Mouse (Mus musculus): ENCODE results near the gene Snap47. TPM values are rescaled to one million over a fixed set of nuclear protein-coding genes. Genes with fewer than 3 reads are reported as not detected.
A peak's percentile ranks its signal among the peaks of the same experiment; 100 is the strongest.

Gene Snap47
- polyA plus RNA-seq (2015; fragmentation: Nextera tagmentation; extraction: Ambion mirVana) = 45.1 and 49.5 TPM in 2 replicates

DNA sequence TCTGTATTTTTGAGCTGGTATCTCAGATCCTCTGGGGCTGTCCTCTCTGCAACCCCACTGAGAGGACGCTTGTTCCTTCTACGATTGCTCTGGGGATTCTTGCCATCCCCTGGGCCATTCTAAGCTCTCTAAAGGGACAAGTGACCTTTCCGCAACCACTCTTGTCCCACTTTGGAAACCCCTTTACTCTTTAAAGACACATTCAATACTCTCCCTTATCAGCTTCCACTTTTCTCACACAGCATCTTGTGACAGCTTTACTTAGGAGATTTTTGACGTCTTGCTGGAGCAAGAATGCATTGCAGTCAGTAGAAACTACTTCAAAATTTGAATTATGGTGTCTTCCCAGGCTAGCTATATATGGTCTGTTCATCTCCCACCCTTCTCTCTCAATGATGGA lies at the start of gene Snap47:
Gene Snap47 (minus strand): TSS at position 101 of the 400 bp plus-strand sequence.
- DNase-seq (ENCODE audit: low spot score) = no peak

DNA sequence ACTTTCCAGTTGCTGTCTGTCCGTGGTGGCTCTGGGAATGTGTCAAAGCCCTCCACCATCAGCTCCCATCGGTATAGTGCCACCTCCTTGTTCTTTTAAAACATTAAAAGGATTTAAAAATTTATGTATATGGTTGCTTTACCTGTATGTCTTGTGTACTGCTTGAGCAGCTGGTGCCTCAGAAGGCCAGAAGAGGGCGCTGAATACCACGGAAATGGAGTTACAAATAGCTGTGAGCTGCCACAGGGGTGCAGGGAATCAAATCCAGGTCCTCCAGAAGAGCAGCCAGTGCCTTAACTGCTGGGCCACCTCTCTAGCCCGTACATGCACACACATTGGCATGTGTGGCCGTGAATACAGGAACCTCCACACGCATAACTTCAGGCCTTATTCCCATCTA lies 46.8 kb upstream of the Snap47 start:
- DNase-seq (ENCODE audit: low spot score) = no peak

DNA sequence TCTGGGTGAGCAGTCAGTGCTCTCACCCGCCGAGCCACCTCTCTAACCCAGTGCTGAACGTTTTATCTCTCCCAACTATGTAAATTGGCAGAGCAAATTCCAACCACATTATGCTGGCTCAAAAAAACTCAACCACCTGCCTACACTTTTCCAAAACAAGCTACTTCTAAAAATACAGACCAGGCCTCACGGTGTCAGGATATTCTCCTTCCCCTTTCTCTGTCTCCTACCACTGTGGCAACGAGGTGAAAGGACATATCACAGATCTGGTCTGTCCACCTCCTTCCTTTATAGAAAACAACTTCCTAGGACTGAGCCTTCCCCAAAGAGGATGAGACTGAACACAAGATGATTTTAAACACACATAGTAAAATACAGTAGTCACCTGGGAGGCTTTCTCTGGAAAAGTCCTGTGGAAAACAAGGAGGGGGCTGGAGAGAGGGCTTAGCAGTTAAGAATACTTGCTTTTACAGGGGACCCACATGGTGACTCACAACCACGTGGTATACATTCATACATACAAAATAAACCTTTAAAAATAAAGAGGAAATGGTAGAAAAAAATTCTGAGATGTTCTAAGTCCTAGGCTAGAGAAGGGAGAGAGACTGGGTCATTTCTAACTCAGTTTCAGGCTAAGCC lies 45.8 kb upstream of the Snap47 start:
- no peak for DNase-seq (ENCODE audit: low spot score)

- DNase-seq (ENCODE audit: low spot score) = no peak
Measured at GRCm38 (mm10) chr11:59486222-59486621, 35.2 kb upstream of the Snap47 start.

GRCm38 (mm10) chr11:59485641-59486040 lies 34.7 kb upstream of the Snap47 start:
- no peak for DNase-seq (ENCODE audit: low spot score)

GRCm38 (mm10) chr11:59483212-59483611 lies 32.2 kb upstream of the Snap47 start:
- peak; percentile 50 for DNase-seq (ENCODE audit: low spot score)

- no peak for DNase-seq (ENCODE audit: low spot score)
Measured at GRCm38 (mm10) chr11:59477240-59477639, 26.3 kb upstream of the Snap47 start.

- DNase-seq (ENCODE audit: low spot score) = peak; percentile 86
Measured at GRCm38 (mm10) chr11:59472326-59472677, 21.3 kb upstream of the Snap47 start, which contains the start of gene Zfp867. TSS of gene Zfp867 (minus strand) at chr11:59472474.

DNA sequence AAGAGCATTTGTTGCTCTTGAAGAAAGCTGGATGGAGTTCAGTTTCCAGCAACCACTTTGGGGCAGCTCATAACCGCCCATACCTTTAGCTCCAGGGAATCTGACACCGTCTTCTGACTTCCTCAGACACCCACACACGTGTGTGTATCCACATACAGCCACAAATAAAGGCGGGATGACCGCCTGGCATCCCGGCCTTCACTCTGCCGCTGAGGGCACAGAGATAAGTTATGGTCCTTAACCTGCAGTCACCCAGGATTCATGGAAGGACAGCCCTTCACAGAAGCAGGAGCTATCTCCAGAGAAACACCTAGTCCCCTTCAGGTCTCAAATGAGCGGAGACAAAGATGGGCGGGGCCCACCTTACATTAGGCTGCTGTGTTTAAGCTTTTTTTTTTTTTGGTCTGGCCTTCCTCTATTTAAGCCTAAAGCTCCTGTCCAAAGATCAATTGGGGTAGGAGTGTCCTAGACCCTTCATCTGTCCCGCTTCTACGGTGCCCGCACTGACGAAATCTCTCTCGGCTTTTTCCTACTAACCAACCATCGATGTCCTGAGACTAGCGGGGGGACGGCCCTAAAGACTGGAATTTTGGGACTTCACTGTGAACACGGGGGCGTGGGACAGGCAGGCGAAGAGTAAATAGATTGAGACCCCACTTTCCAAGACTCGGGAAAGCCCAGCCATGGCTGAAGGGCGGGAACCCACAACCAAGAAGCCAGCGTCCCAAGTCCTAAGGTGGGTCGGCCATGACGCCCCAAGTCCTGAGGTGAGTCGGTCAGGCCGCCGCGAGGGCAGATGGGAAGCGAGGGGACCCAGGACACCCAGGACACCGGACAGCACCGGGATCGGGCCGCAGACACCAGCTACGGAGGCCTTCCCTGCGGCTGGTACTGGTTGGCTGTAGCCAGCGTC lies 20.7 kb upstream of the Snap47 start:
- DNase-seq (ENCODE audit: low spot score) = no peak

- DNase-seq (ENCODE audit: low spot score) = no peak
Measured at GRCm38 (mm10) chr11:59460459-59460858, 9.5 kb upstream of the Snap47 start.

DNA sequence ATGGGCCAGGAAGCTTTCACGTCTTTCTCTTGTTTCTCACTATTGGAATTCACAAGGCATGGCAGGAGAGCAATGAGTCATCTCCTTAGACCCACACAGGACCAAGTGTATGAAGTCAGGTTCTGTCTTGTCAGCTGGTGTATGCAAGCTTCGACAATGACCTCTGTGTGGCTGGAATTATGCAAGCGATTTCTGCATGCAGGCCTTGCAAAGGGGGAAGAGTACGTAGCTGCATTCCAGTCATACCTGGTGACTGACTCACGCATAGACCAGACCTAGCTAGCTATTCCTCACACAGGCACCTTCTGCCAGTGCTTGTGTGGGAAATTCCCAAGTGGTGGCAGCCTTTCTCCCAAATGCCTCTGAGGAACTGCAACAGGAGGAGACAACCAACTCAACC lies 8.0 kb upstream of the Snap47 start:
- DNase-seq (ENCODE audit: low spot score) = no peak

DNA sequence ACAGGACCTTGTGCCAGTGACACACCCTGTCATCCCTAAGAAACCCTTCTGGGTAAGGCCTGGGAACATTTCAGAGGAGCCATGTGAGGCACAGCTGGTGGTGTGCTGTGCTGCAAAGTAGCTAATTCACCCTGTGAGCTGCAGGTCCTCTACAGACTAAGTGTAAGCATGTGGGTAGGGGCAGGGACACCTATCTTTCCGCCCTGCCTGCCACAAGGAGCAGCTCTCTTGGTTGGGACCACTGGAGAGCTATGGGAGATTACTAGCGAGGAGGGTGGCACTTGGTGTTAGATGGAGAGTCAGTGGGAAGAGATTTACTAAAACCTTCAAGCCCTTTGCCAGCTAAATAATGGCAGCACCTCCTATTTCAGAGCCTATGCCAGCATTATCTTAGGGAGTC lies 5.9 kb upstream of the Snap47 start:
- no peak for DNase-seq (ENCODE audit: low spot score)

GRCm38 (mm10) chr11:59456346-59456745 lies 5.4 kb upstream of the Snap47 start:
- DNase-seq (ENCODE audit: low spot score) = no peak

GRCm38 (mm10) chr11:59450230-59450771 lies 685 bp downstream of the Snap47 start:
- DNase-seq (ENCODE audit: low spot score) = peak; percentile 59

DNA sequence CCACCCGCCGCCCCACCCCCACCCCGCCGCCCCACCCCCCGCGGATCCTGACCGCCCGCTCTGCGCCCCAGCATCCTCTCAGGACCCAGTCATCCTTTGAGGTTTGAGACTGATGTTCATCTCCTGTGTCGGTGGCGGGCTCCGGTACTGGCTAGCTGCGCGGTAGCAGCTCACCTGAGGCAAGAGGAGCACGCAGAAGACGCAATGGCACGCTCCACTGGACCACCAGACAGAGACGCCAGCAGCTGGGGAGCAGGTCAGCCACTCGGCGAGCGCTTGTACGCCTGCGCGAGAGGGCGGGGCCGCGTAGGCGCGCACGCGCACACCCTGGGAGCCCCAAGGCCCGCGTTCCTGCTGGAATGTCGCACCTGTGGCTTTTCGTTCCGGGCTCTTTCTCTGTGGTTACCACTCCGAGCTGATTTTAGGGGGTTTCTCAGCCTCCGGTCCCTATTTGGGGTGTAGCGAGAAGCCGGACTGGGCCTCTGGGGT lies 1.2 kb downstream of the Snap47 start, which contains the start of gene Jmjd4:
Gene Jmjd4 (plus strand): TSS at position 305 of the 489 bp plus-strand sequence.
- peak; percentile 85 for DNase-seq (ENCODE audit: low spot score)

- no peak for DNase-seq (ENCODE audit: low spot score)
Measured at GRCm38 (mm10) chr11:59443102-59443501, 7.9 kb downstream of the Snap47 start.

GRCm38 (mm10) chr11:59437954-59438353 lies 13.0 kb downstream of the Snap47 start:
- DNase-seq (ENCODE audit: low spot score) = no peak

DNA sequence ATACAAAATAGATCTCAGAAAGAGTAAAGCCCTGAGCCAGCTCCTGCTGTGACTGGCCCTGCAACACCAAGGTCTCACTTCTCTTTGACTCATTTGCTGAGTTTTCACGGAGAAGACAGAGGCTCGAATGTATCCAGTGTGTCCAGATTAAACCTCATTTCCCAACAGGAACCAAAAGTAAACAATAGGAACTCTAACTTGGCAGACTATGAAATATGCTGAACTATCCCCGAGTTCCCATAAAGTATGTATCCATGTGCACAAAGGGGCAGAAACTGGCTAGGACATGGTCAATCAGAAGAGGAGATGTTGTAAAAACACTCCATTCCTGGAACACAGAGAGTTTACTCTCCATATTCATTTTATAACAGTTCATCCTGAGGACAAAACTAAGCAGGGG lies 18.7 kb downstream of the Snap47 start:
- DNase-seq (ENCODE audit: low spot score) = no peak

- no peak for DNase-seq (ENCODE audit: low spot score)
Measured at GRCm38 (mm10) chr11:59429959-59430358, 21.0 kb downstream of the Snap47 start.

DNA sequence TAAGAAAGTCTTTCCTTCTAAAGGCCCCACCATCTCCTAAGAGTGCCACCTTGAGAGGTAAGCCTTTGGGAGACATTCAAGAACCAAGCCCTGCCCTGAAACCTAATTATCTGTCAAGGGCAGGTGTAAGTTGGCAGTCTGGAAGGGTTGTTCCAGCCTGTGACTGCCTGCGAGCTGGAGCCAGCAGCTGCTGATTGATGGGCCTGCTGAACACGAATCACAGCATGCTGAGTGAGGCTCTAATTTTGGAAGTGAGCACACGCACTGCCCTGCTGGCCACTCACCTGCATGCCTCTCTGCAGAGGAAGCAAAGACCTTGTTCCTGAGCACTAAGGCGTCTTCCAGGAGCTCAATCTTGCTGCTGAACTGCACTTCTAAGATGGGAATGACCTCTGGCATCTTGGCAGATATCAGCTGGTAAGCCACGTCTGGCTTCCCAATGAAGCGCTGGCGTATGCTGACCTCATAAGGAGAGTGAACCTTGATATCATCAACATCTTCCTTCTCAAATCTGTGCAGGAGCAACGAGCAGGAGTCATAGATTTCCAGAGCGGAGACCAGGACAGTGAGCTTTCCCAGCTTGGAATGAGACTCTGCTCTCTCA lies 22.8 kb downstream of the Snap47 start:
- DNase-seq (ENCODE audit: low spot score) = no peak

DNA sequence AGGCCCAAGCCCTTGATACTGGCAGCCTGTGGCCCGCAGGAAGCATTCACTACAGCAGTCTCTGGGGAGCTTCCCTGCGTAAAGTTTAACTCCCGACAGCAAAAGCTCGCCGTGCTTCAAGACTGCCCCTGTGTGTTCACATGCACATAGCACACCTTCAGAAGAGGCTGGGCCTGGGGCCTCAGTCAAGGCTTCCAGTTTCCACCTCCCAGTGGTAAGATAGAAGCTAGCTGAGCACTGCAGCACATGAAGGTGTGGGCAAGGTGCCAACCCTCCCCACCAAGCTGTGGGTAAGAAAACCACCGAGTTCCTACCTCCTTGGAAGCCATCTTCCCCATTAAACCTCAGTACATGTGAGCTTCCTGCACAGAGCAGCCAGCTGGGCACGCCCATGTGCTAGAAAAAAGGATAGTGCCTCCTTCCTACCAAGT lies 25.3 kb downstream of the Snap47 start:
- DNase-seq (ENCODE audit: low spot score) = peak; percentile 84

All from thymus, postnatal 0 days (tissue).